Mouse (Mus musculus) lung, postnatal 0 days (tissue): ENCODE measurements at regions not wholly inside any gene's neighbourhood (a gene's known extent, or its start where the extent isn't known, plus 50 kb on each side); places are given as distances from the start of the nearest gene placed in this dataset.

ENCODE experiments used
- CTCF ChIP-seq: IDR thresholded peaks from 2 replicates; pipeline ENCODE4 v1.5.1; 2016; ENCODE audit warnings: antibody characterized with exemption, mild to moderate bottlenecking
- EP300 ChIP-seq: IDR thresholded peaks from 2 replicates; pipeline ENCODE4 v1.6.1; 2016; ENCODE audit warnings: antibody characterized with exemption, mild to moderate bottlenecking, control low read depth

GRCm38 (mm10) chr2:79146563-79146962 is 108.7 kb upstream of the Itga4 start:
- TF ChIP-seq CTCF (no peak), EP300 (no peak)
